Mouse (Mus musculus) cerebellum, adult 11 months (tissue): Measurements from ENCODE around the gene Ap1g1.
A peak's percentile ranks its signal among the peaks of the same experiment; 100 is the strongest.
"Not testable (repeated sequence)": the region's sequence is repeated elsewhere in the genome, so short reads cannot be mapped to it uniquely, and the experiment has no call there.

Source experiments
- DNase-seq: peaks from one replicate; pipeline ENCODE4 v3.0.0; 2022

Gene Ap1g1

GRCm38 (mm10) chr8:109778280-109778977, at the start of gene Ap1g1:
Gene Ap1g1, plus strand, starts transcription at chr8:109778554.
- peak; percentile 98 for DNase-seq

GRCm38 (mm10) chr8:109731012-109731411, 47.3 kb upstream of the Ap1g1 start:
- DNase-seq: no peak

GRCm38 (mm10) chr8:109734018-109734417, 44.3 kb upstream of the Ap1g1 start:
- DNase-seq: no peak

GRCm38 (mm10) chr8:109736819-109737218, 41.5 kb upstream of the Ap1g1 start:
- DNase-seq: no peak

- DNase-seq: peak; percentile 85
Observed at GRCm38 (mm10) chr8:109737237-109738048, 40.9 kb upstream of the Ap1g1 start, which contains the start of gene Atxn1l. Gene Atxn1l, minus strand, starts transcription at chr8:109737739.

GRCm38 (mm10) chr8:109738049-109738380, 40.3 kb upstream of the Ap1g1 start:
- no peak for DNase-seq

GRCm38 (mm10) chr8:109747468-109748199, 30.7 kb upstream of the Ap1g1 start:
- DNase-seq: no peak

GRCm38 (mm10) chr8:109750274-109750673, 28.1 kb upstream of the Ap1g1 start:
- DNase-seq: no peak

- DNase-seq: no peak
Observed at GRCm38 (mm10) chr8:109750699-109751098, 27.7 kb upstream of the Ap1g1 start.

GRCm38 (mm10) chr8:109751731-109752485, 26.4 kb upstream of the Ap1g1 start:
- DNase-seq: no peak

GRCm38 (mm10) chr8:109754696-109755095, 23.7 kb upstream of the Ap1g1 start:
- DNase-seq: no peak

- DNase-seq: not testable (repeated sequence)
Observed at GRCm38 (mm10) chr8:109755554-109755953, 22.8 kb upstream of the Ap1g1 start.

GRCm38 (mm10) chr8:109756849-109757248, 21.5 kb upstream of the Ap1g1 start:
- DNase-seq: no peak

GRCm38 (mm10) chr8:109759426-109759825, 18.9 kb upstream of the Ap1g1 start:
- DNase-seq: no peak

- DNase-seq: no peak
Observed at GRCm38 (mm10) chr8:109760221-109760620, 18.1 kb upstream of the Ap1g1 start.

GRCm38 (mm10) chr8:109764031-109764430, 14.3 kb upstream of the Ap1g1 start:
- DNase-seq: no peak

GRCm38 (mm10) chr8:109766081-109766480, 12.3 kb upstream of the Ap1g1 start:
- DNase-seq: no peak

- no peak for DNase-seq
Observed at GRCm38 (mm10) chr8:109773154-109773553, 5.2 kb upstream of the Ap1g1 start.

- DNase-seq: no peak
Observed at GRCm38 (mm10) chr8:109777851-109778250, 503 bp upstream of the Ap1g1 start.

GRCm38 (mm10) chr8:109778993-109779421, 653 bp downstream of the Ap1g1 start:
- DNase-seq: no peak

- DNase-seq: no peak
Observed at GRCm38 (mm10) chr8:109779431-109780228, 1.3 kb downstream of the Ap1g1 start.

GRCm38 (mm10) chr8:109780548-109780947, 2.2 kb downstream of the Ap1g1 start:
- no peak for DNase-seq
